Mouse (Mus musculus) neutrophil, adult 5-6 weeks (primary cell): Measurements from ENCODE around the gene Ptprz1. TPM values are rescaled to one million over a fixed set of nuclear protein-coding genes. Genes with fewer than 3 reads are reported as not detected.

ENCODE experiments used
- ATAC-seq: fragments of 151-379, 151-347 bp; 2 replicates; pipeline ENCODE4 v1.8.0; 2017; ENCODE audit warnings: mild to moderate bottlenecking, moderate TSS enrichment; ENCODE audit not compliant: insufficient number of reproducible peaks, poor library complexity, low FRiP score, severe bottlenecking; ENCODE audit errors: extremely low read depth
- total RNA-seq: library from RNA; stranded (forward); fragments of 200-1000 nt; gene quantifications from 2 replicates; pipeline ENCODE4 v1.2.3, GENCODE M21; 2017

Ptprz1 gene
- total RNA-seq: 0.12 TPM in 2 replicates

GRCm38 (mm10) chr6:22874781-22875613, at the start of gene Ptprz1:
TSS of gene Ptprz1 (plus strand) at chr6:22875502.
- no peak for ATAC-seq

DNA sequence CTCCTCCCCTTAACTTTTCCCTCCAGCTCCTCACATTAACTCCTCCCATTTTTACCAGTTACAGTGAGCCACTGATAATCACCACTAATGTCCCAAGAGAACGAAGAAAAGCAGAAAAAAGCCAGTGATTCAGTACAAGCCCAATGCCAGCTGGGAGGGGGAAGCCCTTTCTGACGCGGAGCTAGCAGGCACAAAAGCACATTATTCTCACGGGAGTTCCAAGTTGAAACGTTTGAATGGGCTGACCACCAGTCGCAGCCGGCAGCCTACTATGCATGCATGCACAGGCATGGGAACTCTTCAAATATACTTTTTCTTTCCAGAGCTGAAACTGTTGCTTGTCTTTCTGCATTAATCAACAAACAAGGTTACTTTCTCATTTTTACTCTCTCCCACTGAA, 41.7 kb upstream of the Ptprz1 start:
- no peak for ATAC-seq

GRCm38 (mm10) chr6:22834100-22834970, 41.0 kb upstream of the Ptprz1 start:
- ATAC-seq: no peak

- no peak for ATAC-seq
Measured at GRCm38 (mm10) chr6:22875614-22876541, 576 bp downstream of the Ptprz1 start.

GRCm38 (mm10) chr6:22887978-22888377, 12.7 kb downstream of the Ptprz1 start:
- ATAC-seq: no peak

DNA sequence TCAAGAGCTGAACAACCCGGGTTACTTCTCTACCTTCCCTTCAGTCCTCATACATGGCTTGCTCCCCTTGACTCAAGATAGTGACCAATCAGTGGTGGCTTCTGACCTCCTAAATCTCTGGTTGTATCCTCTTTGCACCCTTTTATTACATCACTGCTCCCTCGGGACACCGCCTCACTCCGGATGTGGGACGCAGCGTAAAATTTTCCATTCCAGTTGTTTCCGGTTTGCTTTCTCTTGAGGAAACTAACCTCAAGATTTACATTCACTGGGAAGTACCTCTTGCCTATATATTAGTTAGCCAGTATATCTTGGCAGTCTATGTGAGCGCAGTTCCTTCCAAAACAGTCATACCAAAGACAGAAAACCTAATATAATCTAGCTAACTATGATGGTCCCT, 14.0 kb downstream of the Ptprz1 start:
- no peak for ATAC-seq

- no peak for ATAC-seq
Measured at GRCm38 (mm10) chr6:22901983-22902382, 26.7 kb downstream of the Ptprz1 start.

- ATAC-seq: no peak
Measured at GRCm38 (mm10) chr6:22908510-22909256, 33.4 kb downstream of the Ptprz1 start.

DNA sequence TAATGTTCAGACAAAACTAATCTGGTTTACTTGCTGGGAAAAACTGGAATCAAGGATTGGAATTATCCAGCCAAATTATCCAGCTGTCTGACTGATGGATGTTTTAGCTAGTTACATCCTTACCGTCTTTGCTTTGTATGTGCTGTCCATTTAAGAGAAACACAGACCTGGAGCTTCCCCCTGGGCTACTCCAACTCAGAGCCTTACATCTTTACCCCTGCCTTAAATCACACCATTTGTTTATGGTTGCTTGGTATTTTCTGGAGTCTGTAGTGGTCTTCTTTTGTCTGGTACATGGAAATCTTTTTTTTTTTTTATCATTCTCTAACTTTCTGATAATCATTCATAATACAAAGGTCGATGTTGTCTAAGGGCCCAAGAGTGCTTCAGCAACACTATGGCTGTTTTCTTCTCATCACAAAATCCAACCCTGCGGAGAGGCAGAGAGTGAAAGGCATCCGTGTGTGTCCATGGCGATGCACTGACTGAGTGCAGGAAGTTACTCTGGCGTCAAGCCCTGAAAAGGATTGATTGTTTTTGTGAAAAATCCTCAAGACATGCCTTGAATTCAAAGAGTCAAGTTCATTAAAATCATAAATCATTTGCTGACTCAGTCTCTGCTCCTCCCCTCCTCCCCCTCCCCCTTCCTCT, 34.1 kb downstream of the Ptprz1 start:
- ATAC-seq: no peak

- ATAC-seq: no peak
Measured at GRCm38 (mm10) chr6:22909908-22910260, 34.6 kb downstream of the Ptprz1 start.

DNA sequence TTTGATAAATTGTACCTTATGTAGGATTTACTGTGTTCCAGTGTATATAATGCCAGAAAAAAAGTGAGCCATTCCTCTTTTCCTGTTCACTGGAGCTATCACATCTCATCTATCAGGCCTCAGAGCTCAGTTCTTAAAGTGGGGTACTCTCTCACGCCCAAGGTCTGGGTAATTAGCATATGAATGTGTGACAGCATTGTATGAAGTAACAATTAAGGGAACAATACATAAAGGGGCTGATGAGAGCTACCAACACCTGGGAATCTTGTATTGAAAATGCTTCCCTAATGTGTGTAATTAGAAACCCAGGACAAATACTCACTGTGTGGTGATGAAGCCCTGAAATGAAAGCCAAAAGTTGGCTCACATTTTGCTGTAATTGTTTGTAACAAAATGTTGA, 47.6 kb downstream of the Ptprz1 start:
- no peak for ATAC-seq

- no peak for ATAC-seq
Measured at GRCm38 (mm10) chr6:22932768-22933265, 57.5 kb downstream of the Ptprz1 start.

- no peak for ATAC-seq
Measured at GRCm38 (mm10) chr6:22937126-22937525, 61.8 kb downstream of the Ptprz1 start.

GRCm38 (mm10) chr6:22937526-22937925, 62.2 kb downstream of the Ptprz1 start:
- no peak for ATAC-seq

GRCm38 (mm10) chr6:22944191-22944590, 68.9 kb downstream of the Ptprz1 start:
- no peak for ATAC-seq

GRCm38 (mm10) chr6:22963374-22963773, 88.1 kb downstream of the Ptprz1 start:
- no peak for ATAC-seq

- no peak for ATAC-seq
Measured at GRCm38 (mm10) chr6:22968073-22968472, 92.8 kb downstream of the Ptprz1 start.
